Mouse (Mus musculus): ENCODE measurements around the gene Gm10188.

DNA sequence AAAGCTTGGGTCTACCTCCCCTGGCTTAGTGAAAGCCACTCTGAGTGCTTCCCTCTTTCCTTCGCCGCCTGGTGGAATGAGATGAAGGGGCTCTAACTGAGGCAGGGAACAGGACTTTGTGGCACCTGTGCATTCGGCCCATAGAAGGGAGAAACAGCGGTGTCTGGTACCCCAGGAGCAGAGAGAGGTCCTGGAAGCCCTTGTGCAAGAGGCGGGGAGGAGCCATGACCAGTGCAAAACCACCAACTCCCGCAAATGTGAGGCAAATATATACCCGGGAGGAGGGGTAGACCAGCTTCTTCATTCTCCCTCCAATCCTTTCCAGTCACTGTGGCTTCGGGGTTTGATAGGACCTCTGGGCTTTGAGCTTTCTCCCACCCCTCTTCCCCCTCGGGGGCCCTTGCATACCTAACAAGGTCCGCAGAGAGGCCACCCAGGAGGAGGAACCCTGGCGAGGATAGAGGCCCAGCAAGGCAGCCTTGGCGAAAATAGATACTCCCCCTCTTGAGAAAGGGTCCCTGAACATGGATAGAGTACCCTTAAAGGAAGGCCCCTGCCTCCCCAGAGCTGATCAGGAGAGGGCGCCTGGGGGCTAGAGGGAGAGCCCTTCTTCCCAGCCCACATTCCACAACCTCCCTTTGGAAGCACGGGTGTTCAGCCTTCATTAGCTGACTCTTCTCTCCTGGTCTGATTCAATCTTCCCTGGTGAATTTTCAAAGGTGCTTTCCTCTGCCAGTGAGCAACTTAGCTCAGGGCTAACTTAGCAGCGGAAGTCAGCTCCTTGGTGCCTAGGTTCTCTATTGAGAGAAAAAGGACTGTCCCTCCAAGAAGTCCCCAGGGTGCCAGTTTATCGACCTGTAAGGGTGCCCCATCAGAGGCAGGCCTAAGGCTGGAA lies 37.5 kb downstream of the Gm10188 start:
- TF ChIP-seq CTCF (conservative IDR thresholded peaks at IDR 0.05; ENCODE audit: low read length) (0 out of 2 replicates have a peak, but pooled peaks have one; percentile 8), NANOG (IDR thresholded peaks at IDR 0.05; ENCODE audit: borderline replicate concordance, low read length) (no peak)

Measured in E14TG2a.4 (cell line).